Mouse (Mus musculus) T-helper 17 cell (primary cell): Measurements from ENCODE around the gene Kcnc1.

Experiments used
- in situ Hi-C, 2 experiments: fragments of 300-600 bp; cut with MboI, MseI; formaldehyde crosslinking; loops; 1 replicate in 1 of 2; 2 replicates in 1 of 2; pipeline ENCODE4 v1.15.1; 2025; ENCODE audit warnings: high pct_unique_total_duplicates in 2 of 2

Gene Kcnc1

DNA sequence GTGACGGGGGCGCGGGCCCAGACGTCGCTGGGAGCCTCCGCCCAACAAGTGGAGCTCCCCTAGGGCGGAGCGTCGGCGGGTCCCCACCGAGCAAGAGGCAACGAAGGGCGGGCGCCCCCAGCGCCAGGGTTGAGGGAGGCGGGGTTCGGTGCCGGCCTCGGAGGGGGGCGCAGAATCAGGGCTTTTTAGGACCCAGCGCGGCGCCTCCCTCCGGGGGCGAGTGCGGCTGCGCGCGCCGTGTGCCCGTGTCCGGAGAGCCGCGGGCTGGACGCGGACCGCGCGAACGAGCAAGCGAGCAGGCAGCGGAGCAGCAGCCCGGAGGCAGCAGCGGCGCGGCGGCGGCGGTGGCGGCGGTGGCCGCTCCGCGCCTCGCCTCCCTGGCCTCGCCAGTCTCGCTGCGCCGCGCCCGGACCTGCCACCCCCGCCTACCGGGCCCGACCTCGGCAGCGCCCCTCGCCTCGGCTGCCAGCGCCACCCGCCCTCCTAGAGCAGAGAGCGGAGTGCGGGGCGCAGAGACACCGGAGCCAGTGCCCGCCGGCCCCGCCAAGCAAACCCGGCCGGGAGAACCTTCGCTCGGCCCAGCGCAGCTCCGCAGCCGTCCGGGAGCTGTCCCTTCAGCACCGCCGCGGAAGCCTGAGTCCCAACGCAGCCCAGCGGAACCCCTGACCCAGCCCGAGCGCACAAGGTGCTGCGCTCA is at the start of gene Kcnc1:
Kcnc1 (plus strand) TSS at position 267 of the 697 bp plus-strand sequence.
- in situ Hi-C loops: no loop called here

DNA sequence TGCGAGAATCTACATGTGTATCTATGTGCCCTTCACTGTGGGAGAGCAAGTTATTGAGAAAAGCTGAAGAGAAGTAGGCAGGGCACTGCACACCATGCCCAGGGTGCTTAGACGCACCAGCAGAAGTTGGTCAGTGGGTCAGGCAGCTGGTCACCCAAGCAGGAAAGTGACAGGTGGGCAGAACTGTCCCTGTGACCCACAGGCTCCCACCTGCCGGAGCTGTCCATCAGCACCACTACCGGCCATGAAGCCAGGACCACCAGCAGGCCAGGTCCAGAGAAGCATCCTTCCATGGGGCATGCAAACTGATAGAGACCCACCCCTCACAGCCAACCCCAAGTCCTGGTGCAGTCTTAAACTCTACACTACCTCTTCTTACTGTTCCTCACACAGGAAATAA is 48.6 kb upstream of the Kcnc1 start:
- in situ Hi-C loops: no loop called here

DNA sequence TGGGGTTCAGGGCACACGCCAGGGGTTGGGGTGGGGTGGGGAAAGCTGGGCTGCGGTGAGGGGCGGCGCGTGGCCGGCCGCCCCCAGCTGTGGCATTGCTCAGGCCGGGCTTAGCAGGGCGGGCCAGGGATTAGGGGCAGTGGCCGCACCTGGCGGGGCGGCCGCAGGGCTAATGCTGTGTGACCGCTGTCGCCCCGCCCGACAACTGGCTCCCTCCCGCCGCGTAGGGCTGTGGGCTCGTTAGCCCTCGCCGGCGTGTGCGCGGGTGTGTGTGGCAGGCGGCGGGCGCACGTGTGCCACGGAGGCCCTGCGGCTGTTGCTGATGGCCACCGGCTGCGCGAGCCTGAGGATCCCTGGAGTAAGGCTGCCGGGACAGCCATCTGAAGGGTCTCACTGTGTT is 47.5 kb upstream of the Kcnc1 start:
- in situ Hi-C loops: no loop called here

DNA sequence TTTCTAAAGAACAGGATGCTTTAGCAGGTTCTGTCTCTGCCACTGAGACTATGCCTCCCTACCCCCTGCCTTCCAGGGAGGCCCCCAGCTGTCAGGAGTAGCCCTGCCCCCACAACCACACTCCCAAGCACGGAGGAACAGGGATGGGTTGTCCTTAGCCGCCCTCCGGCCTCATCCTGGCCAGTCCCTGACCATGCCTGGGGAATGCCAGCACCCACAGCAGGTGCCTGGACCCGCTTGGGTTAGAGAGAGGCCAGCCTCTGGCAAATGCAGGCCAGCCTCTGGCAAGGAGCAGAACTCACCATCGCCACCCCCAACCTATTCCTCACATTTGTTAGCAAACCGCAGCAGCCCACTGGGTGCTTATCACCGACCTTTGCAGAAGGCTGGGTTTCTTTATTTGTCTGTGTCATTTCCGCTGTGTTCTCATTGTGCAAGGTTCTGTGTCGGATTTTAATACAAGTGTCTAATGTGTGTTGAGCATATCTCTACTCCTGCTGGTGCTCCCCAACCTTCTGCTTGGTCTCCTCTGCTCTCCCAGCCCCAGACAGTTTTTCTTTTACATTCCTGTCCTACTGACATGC is 46.1 kb upstream of the Kcnc1 start:
- in situ Hi-C loops: no loop called here

DNA sequence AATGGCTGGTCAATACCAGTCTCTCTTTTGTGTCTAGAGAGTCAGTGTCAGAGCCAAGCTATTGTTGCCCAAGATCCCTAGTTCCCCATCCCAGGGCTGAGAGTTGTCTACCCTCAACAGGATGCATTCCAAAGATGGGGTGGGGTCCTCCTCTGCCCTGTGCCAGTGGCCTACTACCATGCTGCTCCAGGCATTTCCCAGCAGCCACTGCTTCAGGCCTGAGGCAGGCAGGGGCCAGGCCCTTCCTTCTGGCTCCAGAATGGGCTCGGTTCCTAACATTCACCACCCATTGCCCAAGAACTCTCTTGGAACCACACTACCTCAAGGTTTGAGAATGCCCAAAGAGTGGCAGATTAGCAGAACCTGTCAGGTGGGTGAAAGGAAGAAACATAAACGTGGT is 43.5 kb upstream of the Kcnc1 start:
- in situ Hi-C loops: no loop called here

DNA sequence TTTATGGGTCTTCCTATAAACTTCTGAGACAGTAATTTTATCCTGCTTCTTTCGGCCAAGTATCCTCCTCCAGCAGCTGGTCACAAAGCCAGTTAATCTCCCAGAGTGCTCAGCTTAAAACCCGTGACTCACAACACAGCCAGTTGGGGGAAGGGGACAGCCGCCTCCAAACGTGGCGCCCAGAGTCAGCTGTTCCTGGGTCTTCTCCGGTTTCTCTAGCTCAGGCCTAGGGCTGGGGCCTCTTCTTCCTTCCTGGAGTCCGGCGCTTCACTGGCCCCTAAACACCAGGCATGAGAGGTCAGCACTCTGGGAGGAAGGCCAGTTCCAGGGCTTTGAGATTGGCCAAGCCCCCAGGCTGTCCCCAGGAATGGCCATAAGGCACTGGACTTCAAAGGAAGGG is 43.1 kb upstream of the Kcnc1 start:
- in situ Hi-C loops: no loop called here

DNA sequence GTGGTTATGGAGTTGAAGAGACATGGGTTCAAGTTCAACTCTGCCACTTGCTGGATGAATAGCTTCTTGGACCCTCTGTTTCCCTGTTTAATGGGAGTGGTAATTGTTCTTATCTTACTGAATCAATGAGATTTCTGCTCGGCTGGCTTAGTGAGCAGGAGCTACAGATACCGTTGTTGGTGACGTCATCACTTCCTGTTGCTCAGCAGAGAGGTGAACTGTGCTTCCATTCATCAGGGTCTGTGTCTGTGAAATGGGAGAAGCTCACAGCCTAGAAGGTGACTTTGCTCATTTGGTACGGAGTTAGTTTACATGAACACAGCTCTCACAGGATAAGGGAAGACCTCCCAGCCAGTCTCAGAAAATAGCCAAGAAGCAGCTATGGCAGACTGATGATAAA is 42.4 kb upstream of the Kcnc1 start:
- in situ Hi-C loops: no loop called here

DNA sequence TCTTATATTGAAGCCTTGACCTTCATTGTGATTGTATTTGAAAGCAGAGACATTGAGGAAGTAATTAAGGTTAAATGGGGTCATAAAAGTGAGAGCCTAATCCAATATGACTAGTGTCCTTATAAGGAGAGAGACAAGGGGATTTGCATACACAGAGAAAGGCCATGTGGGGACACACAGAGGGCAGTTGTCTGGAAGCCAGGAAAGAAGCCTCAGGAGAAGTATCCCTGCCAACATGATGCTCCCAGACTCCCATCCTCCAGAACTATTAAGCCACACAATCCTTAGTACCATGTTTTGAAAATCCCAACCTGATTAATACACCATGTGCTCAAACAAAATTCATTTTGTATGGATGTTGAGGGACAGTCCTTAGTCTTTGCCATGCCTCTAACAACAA is 34.5 kb upstream of the Kcnc1 start:
- in situ Hi-C loops: no loop called here

DNA sequence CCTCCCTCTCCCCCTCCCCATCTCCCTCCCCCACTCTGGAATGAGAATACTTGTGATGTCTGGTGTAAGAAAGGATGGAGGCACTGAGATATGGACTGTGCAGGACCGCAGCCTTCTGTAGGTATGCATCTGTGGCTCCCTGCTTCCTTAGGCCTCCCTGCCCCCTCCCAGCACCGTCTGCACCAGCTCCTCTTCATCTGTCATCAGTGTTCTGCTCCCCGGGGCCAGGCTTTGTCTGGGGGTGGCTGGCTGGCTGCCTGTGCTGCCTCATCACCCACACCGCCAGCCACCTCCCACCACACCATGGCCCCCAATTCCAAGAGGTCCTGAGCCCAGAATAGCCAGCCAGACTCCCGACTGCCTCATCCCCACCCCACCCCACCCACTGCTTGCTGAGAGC is 32.1 kb upstream of the Kcnc1 start:
- in situ Hi-C loops: no loop called here

DNA sequence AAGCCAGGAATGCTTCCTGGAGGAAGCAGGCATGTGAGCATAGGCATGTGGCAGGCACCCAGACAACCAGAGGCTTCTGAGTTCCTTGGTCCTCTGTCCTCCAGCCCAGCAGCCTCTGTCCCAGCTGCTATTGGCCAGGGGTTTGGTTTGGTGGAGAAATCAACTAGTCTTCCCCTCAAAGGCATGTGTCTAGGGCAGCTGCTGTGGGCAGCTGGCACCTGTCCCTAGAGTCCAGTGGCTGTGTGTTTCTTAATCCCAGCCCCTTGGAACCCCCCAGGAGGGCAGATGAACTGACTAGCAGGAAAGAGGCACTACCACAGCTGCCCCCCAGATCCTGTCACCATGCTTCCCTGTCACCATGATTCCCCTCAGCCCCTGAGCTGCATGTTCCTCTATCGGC is 30.5 kb upstream of the Kcnc1 start:
- in situ Hi-C loops: no loop called here

DNA sequence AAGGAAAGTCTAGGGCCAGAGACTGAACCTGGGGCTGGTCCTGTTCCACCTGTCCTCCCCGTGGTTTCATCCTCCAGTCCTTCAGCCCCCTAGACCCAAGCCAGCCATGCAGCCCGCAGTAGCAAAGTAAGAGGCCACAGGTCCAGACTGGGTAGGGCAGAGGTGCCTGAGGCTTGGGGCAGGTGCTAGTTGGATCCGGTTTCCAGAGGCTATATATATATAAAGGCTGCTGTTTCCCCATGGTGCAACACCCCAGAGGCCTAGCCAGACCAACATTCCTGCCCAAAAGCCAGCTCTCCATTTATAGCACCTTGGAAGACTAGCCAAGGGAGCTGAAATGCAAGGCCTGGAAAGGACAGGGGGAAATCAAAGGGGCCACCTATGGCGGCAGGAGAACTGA is 25.2 kb upstream of the Kcnc1 start:
- in situ Hi-C loops: no loop called here

DNA sequence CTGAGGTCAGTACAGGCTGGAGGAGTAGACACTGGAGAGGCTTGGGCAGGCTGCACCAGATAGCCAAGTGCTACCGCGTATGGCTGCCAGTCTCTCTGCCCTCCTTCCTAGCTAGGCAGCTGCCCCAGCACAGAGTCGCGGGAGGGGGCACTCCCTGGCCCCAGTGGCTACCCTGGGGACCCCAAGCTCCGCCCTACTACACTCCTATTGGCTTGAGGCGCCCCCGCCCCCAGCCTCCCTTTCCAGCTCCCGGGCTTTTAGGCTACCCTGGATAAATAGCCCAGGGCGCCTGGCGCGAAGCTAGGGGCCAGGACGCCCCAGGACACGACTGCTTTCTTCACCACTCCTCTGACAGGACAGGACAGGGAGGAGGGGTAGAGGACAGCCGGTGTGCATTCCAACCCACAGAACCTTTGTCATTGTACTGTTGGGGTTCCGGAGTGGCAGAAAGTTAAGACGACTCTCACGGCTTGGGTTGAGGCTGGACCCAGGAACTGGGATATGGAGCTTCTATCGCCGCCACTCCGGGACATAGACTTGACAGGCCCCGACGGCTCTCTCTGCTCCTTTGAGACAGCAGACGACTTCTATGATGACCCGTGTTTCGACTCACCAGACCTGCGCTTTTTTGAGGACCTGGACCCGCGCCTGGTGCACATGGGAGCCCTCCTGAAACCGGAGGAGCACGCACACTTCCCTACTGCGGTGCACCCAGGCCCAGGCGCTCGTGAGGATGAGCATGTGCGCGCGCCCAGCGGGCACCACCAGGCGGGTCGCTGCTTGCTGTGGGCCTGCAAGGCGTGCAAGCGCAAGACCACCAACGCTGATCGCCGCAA is 19.9 kb upstream of the Kcnc1 start, which contains the start of gene Myod1:
Myod1 (plus strand) TSS at position 303 of the 836 bp plus-strand sequence.
- in situ Hi-C loops: no loop called here

DNA sequence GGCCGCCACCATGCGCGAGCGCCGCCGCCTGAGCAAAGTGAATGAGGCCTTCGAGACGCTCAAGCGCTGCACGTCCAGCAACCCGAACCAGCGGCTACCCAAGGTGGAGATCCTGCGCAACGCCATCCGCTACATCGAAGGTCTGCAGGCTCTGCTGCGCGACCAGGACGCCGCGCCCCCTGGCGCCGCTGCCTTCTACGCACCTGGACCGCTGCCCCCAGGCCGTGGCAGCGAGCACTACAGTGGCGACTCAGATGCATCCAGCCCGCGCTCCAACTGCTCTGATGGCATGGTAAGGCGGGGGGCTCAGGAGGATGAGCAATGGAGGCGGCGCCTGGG is 19.3 kb upstream of the Kcnc1 start:
- in situ Hi-C loops: no loop called here

DNA sequence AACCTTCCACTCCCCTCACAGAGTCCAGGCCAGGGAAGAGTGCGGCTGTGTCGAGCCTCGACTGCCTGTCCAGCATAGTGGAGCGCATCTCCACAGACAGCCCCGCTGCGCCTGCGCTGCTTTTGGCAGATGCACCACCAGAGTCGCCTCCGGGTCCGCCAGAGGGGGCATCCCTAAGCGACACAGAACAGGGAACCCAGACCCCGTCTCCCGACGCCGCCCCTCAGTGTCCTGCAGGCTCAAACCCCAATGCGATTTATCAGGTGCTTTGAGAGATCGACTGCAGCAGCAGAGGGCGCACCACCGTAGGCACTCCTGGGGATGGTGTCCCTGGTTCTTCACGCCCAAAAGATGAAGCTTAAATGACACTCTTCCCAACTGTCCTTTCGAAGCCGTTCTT is 18.2 kb upstream of the Kcnc1 start:
- in situ Hi-C loops: no loop called here

DNA sequence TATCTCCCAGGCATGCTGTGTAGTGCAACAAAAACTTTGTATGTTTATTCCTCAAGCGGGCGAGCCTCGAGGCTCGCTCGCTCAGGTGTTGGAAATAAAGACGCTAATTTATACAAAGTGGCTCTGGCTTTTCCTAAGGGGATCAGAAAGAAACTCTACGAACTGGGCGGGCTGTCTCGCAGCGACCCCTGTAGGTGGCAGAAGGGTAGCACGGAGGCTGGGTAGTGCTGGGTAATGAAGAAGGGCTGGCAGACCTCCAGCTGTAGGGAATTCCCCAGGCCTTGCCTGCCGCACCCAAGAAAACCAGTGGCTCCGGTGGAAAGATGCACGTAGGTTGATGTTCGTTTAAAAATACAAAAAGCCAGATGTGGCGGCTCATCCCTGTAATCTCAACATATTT is 17.3 kb upstream of the Kcnc1 start:
- in situ Hi-C loops: no loop called here

DNA sequence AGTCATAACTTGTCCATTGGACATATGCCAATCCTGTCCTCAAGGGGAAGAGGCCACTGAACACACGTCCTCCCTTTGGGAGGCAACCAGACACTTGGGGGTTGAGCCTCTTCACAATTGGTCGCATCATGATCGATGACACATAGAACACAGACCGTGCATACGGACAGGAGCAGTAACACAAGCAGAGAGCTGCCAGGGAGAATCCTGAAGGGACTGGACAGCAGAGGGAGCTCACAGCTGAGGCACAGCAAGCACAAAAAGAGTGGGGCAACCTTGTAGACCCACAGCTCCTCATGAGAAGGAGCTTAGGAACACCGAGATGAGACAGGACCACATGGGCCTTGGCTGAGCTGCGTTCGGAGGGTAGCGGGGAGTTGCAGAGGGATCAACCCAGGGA is 15.7 kb upstream of the Kcnc1 start:
- in situ Hi-C loops: no loop called here

DNA sequence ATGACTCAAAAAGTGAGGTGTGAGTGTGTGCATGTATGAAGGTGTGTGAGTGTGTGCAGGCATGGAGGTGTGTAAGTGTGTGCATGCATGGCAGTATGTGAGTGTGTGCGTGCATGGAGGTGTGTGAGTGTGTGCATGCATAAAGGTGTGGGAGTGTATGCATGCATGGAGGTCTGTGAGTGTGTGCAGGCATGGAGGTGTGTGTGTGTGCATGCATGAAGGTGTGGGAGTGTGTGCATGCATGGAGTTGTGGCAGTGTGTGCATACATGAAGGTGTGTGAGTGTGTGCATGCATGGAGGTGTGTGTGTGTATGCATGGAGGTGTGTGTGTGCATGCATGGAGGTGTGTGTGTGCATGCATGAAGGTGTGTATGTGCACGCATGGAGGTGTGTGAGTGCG is 8.9 kb upstream of the Kcnc1 start:
- in situ Hi-C loops: no loop called here

DNA sequence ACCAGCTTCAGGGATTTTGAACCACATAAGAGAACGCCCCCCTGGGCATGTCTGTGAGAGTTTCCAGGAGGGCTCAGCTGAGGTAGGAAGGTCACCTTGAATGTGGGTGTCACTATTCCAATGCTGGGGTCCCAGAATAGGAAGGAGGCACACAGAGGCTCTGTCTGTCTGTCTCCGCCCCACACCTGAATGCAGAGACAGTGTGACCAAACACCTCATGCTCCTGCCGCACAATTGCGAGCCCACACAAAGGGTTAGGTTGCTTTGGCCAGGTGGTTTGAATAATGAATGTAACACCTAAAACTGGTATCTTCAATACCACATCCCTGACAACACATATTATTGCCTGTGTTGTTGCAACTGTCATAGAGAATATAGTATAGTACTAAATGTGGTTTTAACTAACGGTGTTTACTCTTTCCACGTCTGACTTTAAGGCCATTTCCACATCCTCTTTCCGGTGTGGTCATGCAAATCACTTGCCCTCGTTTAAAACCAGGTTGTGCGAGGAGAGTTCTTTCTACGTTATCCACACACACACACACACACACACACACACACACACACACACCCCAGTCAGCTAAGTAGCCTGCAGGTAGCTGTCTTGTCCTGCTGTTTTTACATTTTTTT is 6.7 kb upstream of the Kcnc1 start:
- in situ Hi-C loops: loop anchor here in 1 of 2 experiments (5.0 kb wide), 1 partner anchor 218 kb away; no protein-coding TSS in a partner anchor

DNA sequence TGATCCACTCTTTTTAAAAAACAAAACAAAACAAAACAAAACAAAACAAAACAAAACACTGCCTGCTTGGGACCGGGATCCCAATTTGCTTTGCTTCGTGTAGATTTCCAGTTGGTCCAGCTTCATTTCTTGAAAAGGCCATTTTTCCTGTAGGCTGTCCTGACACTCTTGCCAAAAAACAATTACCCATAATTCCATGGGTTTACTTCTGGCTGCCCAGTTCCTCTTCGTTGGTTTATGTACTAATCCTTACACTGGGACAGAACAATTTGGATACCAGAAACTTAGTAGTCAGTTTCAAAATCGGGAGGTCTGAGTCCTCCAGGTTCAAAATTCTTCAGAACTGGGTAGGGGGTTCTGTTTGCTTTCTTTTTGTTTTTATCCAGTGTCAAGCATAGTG is 6.1 kb upstream of the Kcnc1 start:
- in situ Hi-C loops: loop anchor here in 1 of 2 experiments (5.0 kb wide), 1 partner anchor 217 kb away; no protein-coding TSS in a partner anchor

DNA sequence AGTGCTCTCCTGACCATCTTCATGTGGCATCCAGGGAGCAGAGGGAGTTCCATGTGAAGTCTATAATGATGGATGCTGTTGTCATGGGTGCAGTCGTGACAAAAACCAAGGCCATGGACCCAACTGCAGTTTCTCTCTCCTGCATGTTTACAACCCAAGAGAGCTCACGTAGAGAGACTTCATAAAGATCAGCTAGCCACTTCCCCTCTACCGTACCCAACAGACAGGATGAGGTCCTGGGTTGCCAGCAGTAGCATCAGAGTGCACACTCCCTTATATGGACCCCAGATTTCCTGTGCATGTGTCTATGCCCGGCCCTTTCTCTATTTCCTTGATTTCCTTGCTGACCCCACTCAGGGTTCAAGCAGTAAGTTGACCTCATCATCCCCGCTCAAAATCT is 4.6 kb upstream of the Kcnc1 start:
- in situ Hi-C loops: loop anchor here in 1 of 2 experiments (5.0 kb wide), 1 partner anchor 216 kb away; no protein-coding TSS in a partner anchor

DNA sequence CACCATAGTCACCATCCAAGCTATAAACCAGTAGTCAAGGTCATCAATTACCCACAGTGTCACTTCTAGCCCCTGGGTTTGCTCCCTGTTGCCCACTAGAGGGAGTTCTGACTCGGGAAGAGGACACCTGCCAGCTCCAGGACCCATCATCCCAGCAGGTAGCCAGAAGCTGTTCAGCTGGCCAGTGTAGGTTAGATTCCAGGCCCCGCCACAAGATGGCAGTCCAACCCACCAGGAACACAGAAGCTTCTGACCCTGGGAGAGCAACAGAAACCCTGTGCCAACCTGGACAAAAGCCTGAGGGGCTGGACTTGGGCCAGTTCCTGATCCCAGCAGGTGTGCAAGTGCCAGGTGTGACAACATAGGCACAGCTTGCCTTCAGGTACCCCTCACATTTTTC is 3.2 kb upstream of the Kcnc1 start:
- in situ Hi-C loops: loop anchor here in 1 of 2 experiments (5.0 kb wide), 1 partner anchor 214 kb away; no protein-coding TSS in a partner anchor
